Mouse (Mus musculus): ENCODE data around the gene Nde1.

Gene Nde1

GRCm38 (mm10) chr16:14160941-14161340, 2.1 kb upstream of the Nde1 start:
- DNase-seq (ENCODE audit: low read depth, low spot score), result no peak

GRCm38 (mm10) chr16:14163731-14164130, 656 bp downstream of the Nde1 start:
- no peak for DNase-seq (ENCODE audit: low read depth, low spot score)

- DNase-seq (ENCODE audit: low read depth, low spot score), result peak; percentile 41
Measured at GRCm38 (mm10) chr16:14166490-14166889, 3.4 kb downstream of the Nde1 start.

GRCm38 (mm10) chr16:14169706-14170105, 6.6 kb downstream of the Nde1 start:
- no peak for DNase-seq (ENCODE audit: low read depth, low spot score)

- no peak for DNase-seq (ENCODE audit: low read depth, low spot score)
Measured at GRCm38 (mm10) chr16:14178041-14178440, 15.0 kb downstream of the Nde1 start.

- DNase-seq (ENCODE audit: low read depth, low spot score), result no peak
Measured at GRCm38 (mm10) chr16:14180163-14180733, 17.2 kb downstream of the Nde1 start.

- no peak for DNase-seq (ENCODE audit: low read depth, low spot score)
Measured at GRCm38 (mm10) chr16:14182360-14182759, 19.3 kb downstream of the Nde1 start.

- DNase-seq (ENCODE audit: low read depth, low spot score), result no peak
Measured at GRCm38 (mm10) chr16:14183856-14184255, 20.8 kb downstream of the Nde1 start.

- no peak for DNase-seq (ENCODE audit: low read depth, low spot score)
Measured at GRCm38 (mm10) chr16:14185516-14185915, 22.4 kb downstream of the Nde1 start.

GRCm38 (mm10) chr16:14194164-14194950, 31.3 kb downstream of the Nde1 start:
- DNase-seq (ENCODE audit: low read depth, low spot score), result peak; percentile 66

- DNase-seq (ENCODE audit: low read depth, low spot score), result peak; percentile 79
Measured at GRCm38 (mm10) chr16:14195427-14195826, 32.4 kb downstream of the Nde1 start.

- no peak for DNase-seq (ENCODE audit: low read depth, low spot score)
Measured at GRCm38 (mm10) chr16:14198798-14199197, 35.7 kb downstream of the Nde1 start.

GRCm38 (mm10) chr16:14215156-14215555, 52.1 kb downstream of the Nde1 start:
- no peak for DNase-seq (ENCODE audit: low read depth, low spot score)

GRCm38 (mm10) chr16:14237100-14237723, 74.1 kb downstream of the Nde1 start:
- peak; percentile 85 for DNase-seq (ENCODE audit: low read depth, low spot score)

GRCm38 (mm10) chr16:14242059-14242458, 79.0 kb downstream of the Nde1 start:
- DNase-seq (ENCODE audit: low read depth, low spot score), result no peak
